Mouse (Mus musculus) embryonic facial prominence, embryonic 12.5 days (tissue): Measurements from ENCODE around the gene Tbxas1. TPM values are rescaled to one million over a fixed set of nuclear protein-coding genes. Genes with fewer than 3 reads are reported as not detected.

Experiments used
- ATAC-seq: fragments of 200-750 bp; cut with Nextera tagmentation; 2 replicates; pipeline ENCODE4 v1.8.0; 2017; ENCODE audit not compliant: insufficient number of reproducible peaks, insufficient read depth, low FRiP score, low TSS enrichment
- H3K27ac ChIP-seq: fragments of 300-500 bp; sonication (generic); 2 replicates; pipeline ENCODE4 v1.5.1; 2016; ENCODE audit warnings: mild to moderate bottlenecking
- H3K27me3 ChIP-seq: fragments of 300-500 bp; sonication (generic); 2 replicates; pipeline ENCODE4 v1.6.1; 2016; ENCODE audit warnings: mild to moderate bottlenecking, moderate library complexity
- H3K36me3 ChIP-seq: fragments of 300-500 bp; sonication (generic); 2 replicates; pipeline ENCODE4 v1.6.1; 2016; ENCODE audit warnings: mild to moderate bottlenecking
- H3K4me1 ChIP-seq: fragments of 300-500 bp; sonication (generic); 2 replicates; pipeline ENCODE4 v1.6.1; 2016
- H3K4me2 ChIP-seq: fragments of 300-500 bp; sonication (generic); replicated peaks from 2 replicates; pipeline ENCODE4 v1.6.1; 2016; ENCODE audit warnings: mild to moderate bottlenecking, moderate library complexity
- H3K4me3 ChIP-seq: fragments of 300-500 bp; sonication (generic); 2 replicates; pipeline ENCODE4 v1.5.1; 2016; ENCODE audit warnings: mild to moderate bottlenecking
- H3K9ac ChIP-seq: fragments of 300-500 bp; sonication (generic); 2 replicates; pipeline ENCODE4 v1.6.1; 2016; ENCODE audit warnings: mild to moderate bottlenecking, moderate library complexity
- H3K9me3 ChIP-seq: fragments of 300-500 bp; sonication (generic); 2 replicates; pipeline ENCODE4 v1.6.1; 2016; ENCODE audit warnings: mild to moderate bottlenecking, moderate library complexity
- WGBS: fragments of 180-500 bp; shearing (Covaris S2); methylation state at CpG from one replicate; pipeline ENCODE4 v1.1.7; 2016; 5-methylcytosine and 5-hydroxymethylcytosine counted together
- polyA plus RNA-seq: library from polyadenylated mRNA; unstranded; fragments of >200 nt; fragmentation: Nextera tagmentation; extraction: Ambion mirVana; gene quantifications from 2 replicates; pipeline ENCODE4 v1.2.1, GENCODE M21; 2016

Gene Tbxas1
- polyA plus RNA-seq, 1 experiment from 2014 or later, result 1.4 TPM

GRCm38 (mm10) chr6:38926135-38926962, 51.1 kb downstream of the Tbxas1 start:
- Histone ChIP-seq H3K4me2 (peak overlapping the region; percentile 35), H3K27me3 (0 out of 2 replicates have a peak, but pooled peaks cover 4% of the 10 kb centered on the region), H3K4me1 (no peaks in the 10 kb centered on the region), H3K36me3 (no peaks in the 10 kb centered on the region), H3K9me3 (no peaks in the 10 kb centered on the region), H3K27ac (no peak overlapping the region), H3K9ac (no peak overlapping the region), H3K4me3 (0 out of 2 replicates have a peak overlapping the region, but pooled peaks have one; percentile 4)
- 59% methylated on average over 28 of the region's 28 CpGs for WGBS
- 0 out of 2 replicates have a peak, but pooled peaks have one; percentile 5 for ATAC-seq

- H3K4me3 ChIP-seq, result no peak overlapping the region
- H3K27me3 ChIP-seq, result 0 out of 2 replicates have a peak, but pooled peaks cover 4% of the 10 kb centered on the region
- ATAC-seq, result no peak
- H3K9me3 ChIP-seq, result no peaks in the 10 kb centered on the region
- H3K27ac ChIP-seq, result no peak overlapping the region
- H3K4me1 ChIP-seq, result no peaks in the 10 kb centered on the region
- no peak overlapping the region for H3K9ac ChIP-seq
- H3K36me3 ChIP-seq, result no peaks in the 10 kb centered on the region
- 0 out of 2 replicates have a peak overlapping the region, but pooled peaks have one; percentile 35 for H3K4me2 ChIP-seq
- 74% methylated on average over 13 of the region's 13 CpGs for WGBS
Observed at GRCm38 (mm10) chr6:38926963-38927361, 51.8 kb downstream of the Tbxas1 start.

GRCm38 (mm10) chr6:38928489-38928888, 53.3 kb downstream of the Tbxas1 start:
- H3K9me3 ChIP-seq, result no peaks in the 10 kb centered on the region
- no peak overlapping the region for H3K4me2 ChIP-seq
- no peak overlapping the region for H3K4me3 ChIP-seq
- no peak overlapping the region for H3K27ac ChIP-seq
- 78% methylated on average over 3 of the region's 3 CpGs for WGBS
- no peak for ATAC-seq
- H3K4me1 ChIP-seq, result no peaks in the 10 kb centered on the region
- 0 out of 2 replicates have a peak, but pooled peaks cover 4% of the 10 kb centered on the region for H3K27me3 ChIP-seq
- H3K36me3 ChIP-seq, result no peaks in the 10 kb centered on the region
- no peak overlapping the region for H3K9ac ChIP-seq

GRCm38 (mm10) chr6:38936009-38936408, 60.8 kb downstream of the Tbxas1 start:
- no peaks in the 10 kb centered on the region for H3K9me3 ChIP-seq
- H3K27ac ChIP-seq, result no peak overlapping the region
- ATAC-seq, result no peak
- H3K9ac ChIP-seq, result no peak overlapping the region
- H3K4me2 ChIP-seq, result no peak overlapping the region
- H3K36me3 ChIP-seq, result no peaks in the 10 kb centered on the region
- WGBS, result 78% methylated on average over 2 of the region's 2 CpGs
- H3K4me1 ChIP-seq, result no peaks in the 10 kb centered on the region
- no peak overlapping the region for H3K4me3 ChIP-seq
- H3K27me3 ChIP-seq, result no peaks in the 10 kb centered on the region

GRCm38 (mm10) chr6:38938421-38938820, 63.2 kb downstream of the Tbxas1 start:
- Histone ChIP-seq H3K36me3 (no peaks in the 10 kb centered on the region), H3K4me3 (no peak overlapping the region), H3K4me2 (no peak overlapping the region), H3K27me3 (no peaks in the 10 kb centered on the region), H3K9me3 (0 out of 2 replicates have a peak, but pooled peaks cover 4% of the 10 kb centered on the region), H3K27ac (no peak overlapping the region), H3K4me1 (no peaks in the 10 kb centered on the region), H3K9ac (no peak overlapping the region)
- WGBS, result 70% methylated on average over 6 of the region's 6 CpGs
- ATAC-seq, result no peak

GRCm38 (mm10) chr6:38939096-38939495, 63.9 kb downstream of the Tbxas1 start:
- no peaks in the 10 kb centered on the region for H3K36me3 ChIP-seq
- no peaks in the 10 kb centered on the region for H3K27me3 ChIP-seq
- H3K27ac ChIP-seq, result no peak overlapping the region
- no peak overlapping the region for H3K9ac ChIP-seq
- no peak overlapping the region for H3K4me2 ChIP-seq
- 79% methylated on average over 4 of the region's 4 CpGs for WGBS
- no peak overlapping the region for H3K4me3 ChIP-seq
- 0 out of 2 replicates have a peak, but pooled peaks cover 4% of the 10 kb centered on the region for H3K9me3 ChIP-seq
- ATAC-seq, result no peak
- no peaks in the 10 kb centered on the region for H3K4me1 ChIP-seq

GRCm38 (mm10) chr6:38941016-38941415, 65.8 kb downstream of the Tbxas1 start:
- 0 out of 2 replicates have a peak, but pooled peaks cover 4% of the 10 kb centered on the region for H3K9me3 ChIP-seq
- no peaks in the 10 kb centered on the region for H3K27me3 ChIP-seq
- ATAC-seq, result no peak
- no peaks in the 10 kb centered on the region for H3K36me3 ChIP-seq
- no peak overlapping the region for H3K4me3 ChIP-seq
- 81% methylated on average over 1 of the region's 1 CpGs for WGBS
- no peaks in the 10 kb centered on the region for H3K4me1 ChIP-seq
- no peak overlapping the region for H3K27ac ChIP-seq
- H3K4me2 ChIP-seq, result no peak overlapping the region
- no peak overlapping the region for H3K9ac ChIP-seq

- H3K27me3 ChIP-seq, result no peaks in the 10 kb centered on the region
- H3K4me1 ChIP-seq, result no peaks in the 10 kb centered on the region
- ATAC-seq, result no peak
- H3K4me2 ChIP-seq, result no peak overlapping the region
- no peak overlapping the region for H3K9ac ChIP-seq
- whole genome bisulfite sequencing, result 94% methylated on average over 3 of the region's 3 CpGs
- no peaks in the 10 kb centered on the region for H3K36me3 ChIP-seq
- H3K4me3 ChIP-seq, result no peak overlapping the region
- 0 out of 2 replicates have a peak, but pooled peaks cover 4% of the 10 kb centered on the region for H3K9me3 ChIP-seq
- no peak overlapping the region for H3K27ac ChIP-seq
Observed at GRCm38 (mm10) chr6:38942771-38943170, 67.6 kb downstream of the Tbxas1 start.

- Histone ChIP-seq H3K4me1 (no peaks in the 10 kb centered on the region), H3K36me3 (no peaks in the 10 kb centered on the region), H3K4me2 (no peak overlapping the region), H3K27me3 (no peaks in the 10 kb centered on the region), H3K4me3 (no peak overlapping the region), H3K9me3 (0 out of 2 replicates have a peak, but pooled peaks cover 4% of the 10 kb centered on the region), H3K9ac (no peak overlapping the region), H3K27ac (no peak overlapping the region)
- ATAC-seq, result no peak
- 90% methylated on average over 8 of the region's 8 CpGs for WGBS
Observed at GRCm38 (mm10) chr6:38944392-38944791, 69.2 kb downstream of the Tbxas1 start.

GRCm38 (mm10) chr6:38944826-38945225, 69.6 kb downstream of the Tbxas1 start:
- no peaks in the 10 kb centered on the region for H3K27me3 ChIP-seq
- no peak overlapping the region for H3K4me2 ChIP-seq
- H3K9me3 ChIP-seq, result 0 out of 2 replicates have a peak, but pooled peaks cover 4% of the 10 kb centered on the region
- ATAC-seq, result no peak
- no peak overlapping the region for H3K4me3 ChIP-seq
- no peak overlapping the region for H3K9ac ChIP-seq
- H3K36me3 ChIP-seq, result no peaks in the 10 kb centered on the region
- H3K27ac ChIP-seq, result no peak overlapping the region
- 84% methylated on average over 7 of the region's 7 CpGs for WGBS
- no peaks in the 10 kb centered on the region for H3K4me1 ChIP-seq

- 71% methylated on average over 3 of the region's 3 CpGs for WGBS
- Histone ChIP-seq H3K9ac (no peak overlapping the region), H3K27me3 (no peaks in the 10 kb centered on the region), H3K36me3 (no peaks in the 10 kb centered on the region), H3K9me3 (0 out of 2 replicates have a peak, but pooled peaks cover 4% of the 10 kb centered on the region), H3K4me3 (no peak overlapping the region), H3K27ac (no peak overlapping the region), H3K4me2 (no peak overlapping the region), H3K4me1 (no peaks in the 10 kb centered on the region)
- ATAC-seq, result no peak
Observed at GRCm38 (mm10) chr6:38945681-38946080, 70.5 kb downstream of the Tbxas1 start.

GRCm38 (mm10) chr6:38947282-38947681, 72.1 kb downstream of the Tbxas1 start:
- WGBS, result 94% methylated on average over 4 of the region's 4 CpGs
- ATAC-seq, result no peak
- Histone ChIP-seq H3K36me3 (no peaks in the 10 kb centered on the region), H3K9me3 (0 out of 2 replicates have a peak, but pooled peaks cover 4% of the 10 kb centered on the region), H3K4me1 (0 out of 2 replicates have a peak, but pooled peaks cover 3% of the 10 kb centered on the region), H3K27ac (no peak overlapping the region), H3K27me3 (no peaks in the 10 kb centered on the region), H3K9ac (no peak overlapping the region), H3K4me3 (no peak overlapping the region), H3K4me2 (no peak overlapping the region)
